Mouse (Mus musculus): ENCODE results near the gene Bmpr1b.

GRCm38 (mm10) chr3:142043463-142043862 is 125.8 kb downstream of the Bmpr1b start:
- no peak for TF ChIP-seq CTCF (IDR thresholded peaks at IDR 0.05; ENCODE audit: borderline replicate concordance, insufficient read depth, low read depth, low read length)
- no peak for TF ChIP-seq POLR2A (IDR thresholded peaks at IDR 0.05; ENCODE audit: borderline replicate concordance, insufficient read depth, low read length)

Measured in cerebellum, adult 2 months (tissue).